Mouse (Mus musculus): ENCODE data around the gene Fam222b.
A peak's percentile ranks its signal among the peaks of the same experiment; 100 is the strongest.
"Not testable (repeated sequence)": the region's sequence is repeated elsewhere in the genome, so short reads cannot be mapped to it uniquely, and the experiment has no call there.

Fam222b gene

GRCm38 (mm10) chr11:78182450-78182849 is 88.0 kb downstream of the Fam222b start:
- DNase-seq = no peak

- DNase-seq = peak; percentile 85 to 86
These were observed 88.7 kb downstream of the Fam222b start, which contains the start of gene Rpl23a for GRCm38 (mm10) chr11:78182961-78183844. TSS of gene Rpl23a (minus strand) at chr11:78183584.

DNA sequence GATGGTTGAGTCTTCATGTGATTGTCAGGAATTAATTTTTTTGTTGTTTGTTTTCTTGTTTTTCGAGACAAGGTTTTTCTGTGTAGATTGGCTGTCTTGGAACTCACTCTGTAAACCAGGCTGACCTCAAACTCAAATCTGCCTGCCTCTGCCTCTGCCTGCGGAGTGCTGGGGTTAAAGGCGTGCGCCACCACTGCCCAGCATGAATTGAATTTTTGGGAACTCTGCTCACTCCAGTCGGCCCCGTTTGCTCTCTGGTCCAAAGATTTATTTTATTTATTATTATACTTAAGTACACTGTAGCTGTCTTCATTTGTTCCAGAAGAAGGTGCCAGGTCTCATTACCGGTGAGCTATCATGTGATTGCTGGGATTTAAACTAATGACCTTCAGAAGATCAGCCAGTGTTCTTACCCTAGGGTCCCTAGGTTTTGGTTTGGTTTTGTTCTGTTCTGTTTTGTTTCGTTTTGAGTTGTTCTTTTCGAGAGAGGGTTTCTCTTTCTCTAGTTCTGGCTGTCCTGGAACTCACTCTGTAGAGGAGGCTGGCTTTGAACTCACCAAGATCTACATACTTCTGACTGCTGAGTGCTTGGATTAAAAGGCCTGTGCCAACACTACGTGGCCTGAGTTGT is 89.5 kb downstream of the Fam222b start:
- no peak for DNase-seq

DNA sequence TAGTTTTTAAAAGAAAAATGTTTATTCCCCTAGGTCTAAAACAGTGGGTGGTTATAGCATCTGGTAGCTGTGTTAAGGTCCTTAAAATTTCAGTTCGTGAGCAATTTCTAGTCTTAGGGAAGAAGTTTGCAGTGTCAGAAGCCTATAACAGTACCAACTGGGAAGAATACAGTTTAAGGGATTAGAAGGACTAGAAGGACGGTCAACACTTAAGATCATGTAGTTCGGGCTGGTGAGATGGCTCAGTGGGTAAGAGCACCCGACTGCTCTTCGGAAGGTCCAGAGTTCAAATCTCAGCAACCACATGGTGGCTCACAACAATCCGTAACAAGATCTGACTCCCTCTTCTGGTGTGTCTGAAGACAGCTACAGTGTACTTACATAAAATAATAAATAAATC is 90.2 kb downstream of the Fam222b start:
- not testable (repeated sequence) for DNase-seq

DNA sequence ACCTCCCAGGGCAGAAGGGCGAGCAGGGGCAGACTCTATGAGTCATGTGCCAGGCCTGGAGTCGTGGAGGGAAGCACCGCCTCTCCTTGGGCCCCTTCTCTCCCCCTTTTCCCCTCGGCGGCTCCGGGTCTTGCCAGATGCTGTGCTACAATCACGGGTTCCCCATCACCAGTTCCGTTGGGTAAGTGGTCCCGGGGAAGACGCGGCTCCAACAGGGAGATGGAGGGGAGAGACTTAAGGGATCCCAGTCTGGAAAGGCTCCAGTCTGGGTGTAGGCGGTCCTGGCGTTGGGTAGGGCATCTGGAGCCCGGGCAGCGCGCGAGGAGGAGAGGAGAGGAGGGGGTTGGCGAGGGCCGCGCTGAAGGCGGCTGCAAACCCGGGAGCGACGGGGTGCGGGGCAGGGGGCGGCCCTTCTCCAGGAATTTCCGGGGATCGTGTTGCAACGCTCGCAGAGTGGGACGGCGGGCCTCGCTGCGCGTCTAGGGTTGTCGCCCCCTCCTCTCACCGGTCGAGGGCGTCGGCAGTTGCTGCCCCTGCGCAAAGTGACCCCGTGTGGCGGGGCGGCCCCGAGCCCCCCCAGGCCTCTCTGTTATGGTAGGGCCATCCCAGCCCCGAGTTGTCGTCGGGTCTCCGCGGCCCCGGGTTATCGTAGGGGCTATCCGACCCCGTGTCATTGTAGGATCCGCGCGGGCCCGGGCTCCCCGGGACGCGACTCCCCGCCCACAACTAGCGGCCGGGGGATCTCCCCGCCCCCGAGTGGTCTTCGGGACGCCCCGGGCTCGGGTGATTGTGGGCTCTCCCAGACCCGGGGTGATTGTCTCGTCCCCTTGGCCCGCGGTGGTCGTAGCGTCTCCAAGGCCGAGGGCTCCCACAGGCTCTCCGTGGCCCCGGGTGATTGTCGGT is 94.1 kb downstream of the Fam222b start, which contains the start of gene Rab34:
Gene Rab34 (plus strand): TSS at position 100 of the 903 bp plus-strand sequence.
- peak; percentile 87 to 92 for DNase-seq

GRCm38 (mm10) chr11:78189234-78190040 is 95.0 kb downstream of the Fam222b start:
- DNase-seq = peak; percentile 84 to 90

- DNase-seq = no peak
These were observed 95.6 kb downstream of the Fam222b start for GRCm38 (mm10) chr11:78190041-78190440.

DNA sequence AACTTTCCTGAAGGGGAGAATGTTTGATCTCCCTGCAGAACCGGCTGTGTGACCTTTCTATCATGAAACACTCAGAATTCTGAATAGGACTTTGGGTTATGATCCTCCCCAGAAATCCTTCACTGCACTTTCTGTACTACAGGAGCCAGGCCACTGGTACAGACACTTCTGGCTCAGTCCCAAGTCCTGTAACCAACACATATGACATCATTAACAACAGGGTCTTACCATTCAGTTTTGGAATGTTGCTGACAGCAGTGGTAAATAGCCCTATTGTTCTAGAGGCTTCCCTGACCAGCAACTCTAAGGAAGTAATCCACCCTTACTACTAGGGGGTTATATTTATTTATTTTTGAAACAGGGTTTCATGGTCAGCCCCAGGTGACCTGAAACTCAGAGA is 98.7 kb downstream of the Fam222b start, which contains the start of gene Proca1:
Gene Proca1 (plus strand): TSS at position 280 of the 400 bp plus-strand sequence.
- no peak for DNase-seq

GRCm38 (mm10) chr11:78194411-78195100 is 100.1 kb downstream of the Fam222b start:
- peak; percentile 86 to 88 for DNase-seq

- DNase-seq = no peak
These were observed 100.8 kb downstream of the Fam222b start for GRCm38 (mm10) chr11:78195101-78195863.

GRCm38 (mm10) chr11:78202372-78202771 is 107.9 kb downstream of the Fam222b start:
- DNase-seq = no peak

GRCm38 (mm10) chr11:78204287-78204686 is 109.8 kb downstream of the Fam222b start:
- no peak for DNase-seq

GRCm38 (mm10) chr11:78205361-78206206 is 111.1 kb downstream of the Fam222b start:
- DNase-seq = no peak

Data from lung, postnatal 4 days (tissue).